Mouse (Mus musculus) midbrain, postnatal 0 days (tissue): ENCODE results near the gene Nup50. TPM values are rescaled to one million over a fixed set of nuclear protein-coding genes. Genes with fewer than 3 reads are reported as not detected.

ENCODE experiments used
- ATAC-seq: fragments of 200-750 bp; cut with Nextera tagmentation; 2 replicates; pipeline ENCODE4 v1.8.0; 2017; ENCODE audit warnings: moderate number of reproducible peaks, mild to moderate bottlenecking, moderate TSS enrichment, moderate library complexity; ENCODE audit not compliant: low FRiP score
- DNase-seq: peaks from one replicate; pipeline ENCODE4 v3.0.0-alpha.2; 2015; ENCODE audit warnings: low spot score
- H3K27ac ChIP-seq: fragments of 300-500 bp; sonication (generic); 2 replicates; pipeline ENCODE4 v1.5.1; 2014; ENCODE audit warnings: low read depth, mild to moderate bottlenecking, low read length, mixed read lengths
- H3K27me3 ChIP-seq: fragments of 300-500 bp; sonication (generic); 2 replicates; pipeline ENCODE4 v1.6.1; 2014; ENCODE audit warnings: low read length, control low read depth, mixed read lengths; ENCODE audit not compliant: insufficient read depth
- H3K36me3 ChIP-seq: fragments of 300-500 bp; sonication (generic); 2 replicates; pipeline ENCODE4 v1.6.1; 2014; ENCODE audit warnings: low read length, control low read depth, mixed read lengths; ENCODE audit not compliant: insufficient read depth
- H3K4me1 ChIP-seq: fragments of 300-500 bp; sonication (generic); 2 replicates; pipeline ENCODE4 v1.6.1; 2014; ENCODE audit warnings: mild to moderate bottlenecking, control low read depth, antibody characterized with exemption, low read length, mixed read lengths; ENCODE audit not compliant: insufficient read depth
- H3K4me2 ChIP-seq: fragments of 300-500 bp; sonication (generic); 2 replicates; pipeline ENCODE4 v1.6.1; 2014; ENCODE audit warnings: low read depth, mild to moderate bottlenecking, low read length, mixed read lengths; ENCODE audit not compliant: poor library complexity, severe bottlenecking
- H3K4me3 ChIP-seq: fragments of 300-500 bp; sonication (generic); 2 replicates; pipeline ENCODE4 v1.5.1; 2014; ENCODE audit warnings: low read depth, mild to moderate bottlenecking, low read length, moderate library complexity
- H3K9ac ChIP-seq: fragments of 300-500 bp; sonication (generic); replicated peaks from 2 replicates; pipeline ENCODE4 v1.6.1; 2014; ENCODE audit warnings: mild to moderate bottlenecking, low read length, moderate library complexity, mixed read lengths; ENCODE audit not compliant: poor library complexity, severe bottlenecking
- H3K9me3 ChIP-seq: fragments of 300-500 bp; sonication (generic); 2 replicates; pipeline ENCODE4 v1.6.1; 2016; ENCODE audit warnings: low read length, control low read depth
- CTCF ChIP-seq: IDR thresholded peaks from 2 replicates; pipeline ENCODE4 v1.5.1; 2016; ENCODE audit warnings: antibody characterized with exemption, mild to moderate bottlenecking
- WGBS: fragments of 180-500 bp; shearing (Covaris S2); extraction: QIAGEN DNeasy Blood & Tissue Kit; methylation state at CpG from one replicate; pipeline ENCODE4 v1.1.7; 2014; 5-methylcytosine and 5-hydroxymethylcytosine counted together
- polyA plus RNA-seq: library from polyadenylated mRNA; unstranded; fragments of >200 nt; fragmentation: Nextera tagmentation; extraction: Ambion mirVana; gene quantifications from 2 replicates; pipeline ENCODE4 v1.2.1, GENCODE M21; 2015
- total RNA-seq: library from RNA; depleted of rRNA; stranded (reverse); fragments of >200 nt; gene quantifications from 2 replicates; pipeline ENCODE4 v1.2.3, GENCODE M21; 2014

The Nup50 gene
- total and polyA plus RNA-seq, 2 experiments from 2014 or later = 16.2 to 20.7 TPM

DNA sequence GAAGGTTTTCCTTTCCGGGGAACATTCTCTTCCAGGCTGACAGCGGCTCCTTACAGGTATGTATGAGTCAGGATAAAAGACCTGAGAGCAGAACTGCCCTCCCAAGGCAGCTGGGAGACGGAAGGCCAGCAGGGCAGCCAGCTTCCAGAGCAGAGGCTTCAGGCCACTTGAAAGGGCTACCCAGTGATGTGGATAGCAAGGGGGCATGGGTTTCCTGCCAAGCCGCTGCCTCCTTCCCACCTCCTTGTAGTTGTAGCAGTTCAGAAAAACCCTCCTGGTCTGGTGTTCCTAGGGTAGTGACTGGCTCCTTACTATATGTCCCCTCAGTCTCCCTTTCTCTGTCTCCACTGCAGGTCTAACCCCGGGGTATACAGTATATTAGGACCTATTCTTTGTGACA lies 21.1 kb downstream of the Nup50 start:
- Histone ChIP-seq H3K9me3 (no peaks in the 10 kb centered on the region), H3K4me1 (no peaks in the 10 kb centered on the region), H3K27me3 (no peaks in the 10 kb centered on the region), H3K36me3 (peaks cover 43% of the 10 kb centered on the region), H3K4me3 (no peak overlapping the region), H3K9ac (no peak overlapping the region), H3K27ac (no peak overlapping the region), H3K4me2 (no peak overlapping the region)
- 88% methylated on average over 5 of the region's 5 CpGs for whole genome bisulfite sequencing
- DNase-seq = no peak
- no peak for TF ChIP-seq CTCF
- no peak for ATAC-seq

DNA sequence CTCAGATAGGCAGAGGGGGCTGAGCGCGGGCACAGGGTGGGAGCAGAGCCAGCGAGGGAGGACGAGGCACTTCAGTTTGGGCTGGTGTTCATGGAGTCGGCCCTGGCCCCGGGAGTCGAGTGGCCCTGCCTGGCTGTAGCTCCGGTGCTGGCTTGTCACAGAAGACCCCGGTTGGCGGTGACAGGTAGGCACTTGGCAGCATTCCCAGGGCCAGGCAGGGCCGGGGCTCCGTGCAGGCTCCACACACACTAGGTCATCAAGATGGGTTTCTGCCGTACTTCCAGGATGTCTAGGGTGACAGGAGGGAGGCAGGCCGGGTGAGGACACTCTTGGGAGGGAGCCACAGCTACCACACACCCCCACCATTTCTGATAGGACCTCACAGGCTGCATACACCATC lies 25.8 kb downstream of the Nup50 start:
- ATAC-seq = no peak
- no peak for DNase-seq
- Histone ChIP-seq H3K27me3 (no peaks in the 10 kb centered on the region), H3K27ac (no peak overlapping the region), H3K36me3 (peaks cover 68% of the 10 kb centered on the region), H3K4me1 (no peaks in the 10 kb centered on the region), H3K9me3 (no peaks in the 10 kb centered on the region), H3K9ac (no peak overlapping the region), H3K4me3 (no peak overlapping the region), H3K4me2 (no peak overlapping the region)
- no peak for TF ChIP-seq CTCF
- 94% methylated on average over 14 of the region's 14 CpGs for WGBS

DNA sequence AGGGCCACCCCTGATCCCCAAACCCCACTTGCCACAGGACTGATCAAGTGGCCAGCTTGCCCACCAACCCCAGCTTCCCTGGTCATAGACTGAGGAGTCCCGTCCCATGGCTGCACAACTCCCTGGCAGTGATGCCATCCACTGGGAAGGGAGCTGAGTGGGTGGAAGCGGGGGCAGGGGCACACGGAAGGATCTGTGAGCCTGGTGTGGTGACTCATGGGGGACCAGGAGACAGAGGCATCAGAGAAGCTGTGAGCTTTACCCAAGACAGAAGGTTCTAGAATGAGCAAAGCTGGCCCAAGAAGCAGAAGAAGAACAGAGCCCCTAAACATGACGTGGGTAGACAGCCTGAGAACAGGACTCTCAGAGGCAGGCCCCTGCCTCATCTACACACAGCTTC lies 26.8 kb downstream of the Nup50 start:
- H3K27ac ChIP-seq = no peak overlapping the region
- no peaks in the 10 kb centered on the region for H3K9me3 ChIP-seq
- no peak for TF ChIP-seq CTCF
- H3K9ac ChIP-seq = no peak overlapping the region
- H3K27me3 ChIP-seq = no peaks in the 10 kb centered on the region
- no peak overlapping the region for H3K4me2 ChIP-seq
- no peak overlapping the region for H3K4me3 ChIP-seq
- no peaks in the 10 kb centered on the region for H3K4me1 ChIP-seq
- peaks cover 74% of the 10 kb centered on the region for H3K36me3 ChIP-seq
- 91% methylated on average over 4 of the region's 4 CpGs for WGBS
- ATAC-seq = no peak
- no peak for DNase-seq

DNA sequence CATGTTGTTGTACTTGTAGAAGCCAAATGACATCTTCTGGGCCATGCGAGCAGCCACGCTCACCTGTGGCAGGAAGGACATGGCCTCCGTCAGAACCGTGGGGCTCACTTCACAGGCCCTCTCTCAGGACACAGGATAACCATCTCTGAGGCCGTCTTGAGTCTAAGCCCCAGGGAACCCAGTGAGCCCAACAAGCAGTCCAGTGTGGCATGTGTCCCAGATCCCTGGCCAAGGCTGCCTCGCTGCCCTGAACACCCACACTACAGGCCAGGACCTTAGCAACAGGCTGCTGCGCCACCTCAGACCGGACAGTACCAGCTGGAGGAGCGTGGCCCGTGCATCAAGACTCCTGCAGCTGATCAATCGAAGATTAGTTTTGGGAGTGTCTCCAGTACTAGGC lies 30.0 kb downstream of the Nup50 start:
- WGBS = 93% methylated on average over 11 of the region's 11 CpGs
- no peak overlapping the region for H3K4me2 ChIP-seq
- DNase-seq = no peak

DNA sequence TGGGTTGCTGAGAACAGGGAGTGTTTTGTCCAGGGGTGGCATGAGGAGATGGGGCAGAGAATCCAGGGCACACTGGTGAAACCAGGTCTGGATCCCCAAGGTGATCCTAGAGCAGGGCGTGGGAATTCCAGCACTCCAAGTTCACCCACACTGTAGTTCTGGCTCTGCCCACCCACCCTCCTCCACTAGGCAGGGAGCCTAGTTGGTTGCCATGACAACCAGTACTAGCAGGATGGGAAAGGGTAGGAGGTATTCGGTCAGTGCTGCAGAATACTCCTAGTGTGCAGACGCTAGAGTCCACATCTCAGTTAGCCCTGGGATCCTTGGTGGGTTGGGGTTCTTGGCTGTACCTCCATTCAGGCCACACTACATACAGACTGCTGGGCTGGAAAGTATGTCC lies 34.6 kb downstream of the Nup50 start:
- Histone ChIP-seq H3K9me3 (no peaks in the 10 kb centered on the region), H3K9ac (no peak overlapping the region), H3K36me3 (peaks cover 37% of the 10 kb centered on the region), H3K4me2 (peak overlapping the region; percentile 18; the same call in 1 of the 2 replicates), H3K27me3 (no peaks in the 10 kb centered on the region), H3K4me3 (no peak overlapping the region), H3K4me1 (peaks cover 12% of the 10 kb centered on the region; the same call in 1 of the 2 replicates), H3K27ac (peak overlapping the region; percentile 58; the same call in 1 of the 2 replicates)
- DNase-seq = peak; percentile 86
- peak; percentile 80 for ATAC-seq
- no peak for TF ChIP-seq CTCF
- 12% methylated on average over 3 of the region's 3 CpGs for WGBS

More for the DNA sequence above, 30.0 kb downstream of the Nup50 start:
- Histone ChIP-seq H3K9ac (no peak overlapping the region), H3K9me3 (no peaks in the 10 kb centered on the region), H3K27ac (no peak overlapping the region), H3K27me3 (no peaks in the 10 kb centered on the region), H3K4me1 (peaks cover 3% of the 10 kb centered on the region; the same call in 1 of the 2 replicates), H3K4me3 (no peak overlapping the region), H3K36me3 (peaks cover 69% of the 10 kb centered on the region)
- TF ChIP-seq CTCF = no peak
- ATAC-seq = no peak

DNA sequence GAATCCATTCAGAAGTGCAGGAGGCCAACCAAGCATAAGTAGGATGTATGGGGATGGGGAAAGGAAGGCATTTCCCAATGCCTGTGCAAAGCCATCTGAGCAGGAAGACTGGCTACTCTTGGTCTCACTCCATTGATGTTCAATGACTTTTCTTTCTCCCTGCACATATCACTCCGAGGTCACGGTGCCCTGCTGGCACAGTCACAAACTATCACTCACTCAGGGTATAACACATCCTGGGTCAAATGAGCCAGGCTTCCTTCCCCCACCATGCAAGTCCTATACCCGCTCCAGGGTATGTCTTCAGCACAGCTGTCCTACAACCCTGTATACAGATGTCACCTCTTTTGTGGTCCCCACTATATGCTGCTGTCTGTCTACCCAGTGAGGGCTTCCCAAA lies 35.1 kb downstream of the Nup50 start:
- Histone ChIP-seq H3K4me1 (peaks cover 12% of the 10 kb centered on the region), H3K4me3 (no peak overlapping the region), H3K36me3 (peaks cover 32% of the 10 kb centered on the region), H3K27me3 (no peaks in the 10 kb centered on the region), H3K9me3 (no peaks in the 10 kb centered on the region), H3K4me2 (peak overlapping the region; percentile 18; the same call in 1 of the 2 replicates), H3K27ac (peak overlapping the region; percentile 52; the same call in 1 of the 2 replicates), H3K9ac (no peak overlapping the region)
- ATAC-seq (no peak), DNase-seq (no peak)
- WGBS = 95% methylated on average over 3 of the region's 3 CpGs
- TF ChIP-seq CTCF = no peak
